8 mouse cellular contexts compared by ENCODE assay signal in the genomic region with DNA sequence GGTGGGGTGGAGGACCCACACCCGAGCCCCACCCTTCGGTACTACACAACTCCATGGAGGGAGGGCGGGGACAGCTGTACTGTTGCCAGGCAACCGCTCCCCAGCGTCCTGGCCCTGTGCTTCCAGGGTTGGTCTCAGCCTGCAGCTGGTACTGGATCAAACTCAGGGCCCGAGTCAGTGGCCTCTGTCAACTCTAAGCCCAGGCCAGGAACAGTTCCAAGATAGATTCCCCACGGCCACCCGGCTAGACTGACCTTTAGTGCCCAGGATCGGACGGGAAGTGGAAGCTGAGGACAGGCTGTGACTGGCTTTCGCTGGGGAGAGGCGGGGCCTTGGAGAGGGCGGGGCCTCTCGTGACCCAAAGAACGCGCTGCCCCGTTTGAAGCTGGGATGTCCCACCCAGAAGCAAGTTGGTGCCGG. TPM values are rescaled to one million over a fixed set of nuclear protein-coding genes. Genes with fewer than 3 reads are reported as not detected.
DNase-seq lines count a peak whose midpoint lies in the region; ATAC-seq and TF ChIP-seq lines count a peak whose summit lies in the region.

Gene Ttc12 (minus strand): TSS at position 334 of the 420 bp plus-strand sequence.

- H3K27ac ChIP-seq in ES-Bruce4 (ENCODE audit: insufficient read depth, low read length), result no peak within 1 kb of the TSS
- H3K27ac ChIP-seq in bone marrow macrophage, adult 2 months (ENCODE audit: insufficient read depth, low read depth, low read length), result no peak within 1 kb of the TSS
- H3K27ac ChIP-seq in heart, embryonic 15.5 days, result no peak within 1 kb of the TSS
- H3K27ac ChIP-seq in liver, postnatal 0 days (ENCODE audit: low read depth), result no peak within 1 kb of the TSS
- peak within 1 kb of the TSS; percentile 37; the same call in 1 of the 2 replicates for H3K27ac ChIP-seq in neural tube, embryonic 11.5 days (ENCODE audit: low read depth, low read length)

- no peak for TF ChIP-seq POLR2A in ES-Bruce4 (IDR thresholded peaks at IDR 0.05; ENCODE audit: insufficient read depth, low read length)
- no peak for TF ChIP-seq POLR2A in bone marrow macrophage, adult 2 months (IDR thresholded peaks at IDR 0.05; ENCODE audit: borderline replicate concordance, low read depth, low read length)

- no peaks in the 10 kb centered on the region for H3K9me3 ChIP-seq in ES-Bruce4 (replicated peaks; ENCODE audit: control insufficient read depth, insufficient read depth, low read length, poor library complexity, severe bottlenecking)
- H3K9me3 ChIP-seq in heart, embryonic 15.5 days (replicated peaks), result no peaks in the 10 kb centered on the region
- no peaks in the 10 kb centered on the region for H3K9me3 ChIP-seq in liver, postnatal 0 days (ENCODE audit: low read length)
- H3K9me3 ChIP-seq in neural tube, embryonic 11.5 days (ENCODE audit: control insufficient read depth, low read length), result no peaks in the 10 kb centered on the region

- H3K36me3 ChIP-seq in ES-Bruce4 (ENCODE audit: control insufficient read depth, insufficient read depth, low read length, poor library complexity, severe bottlenecking), result no peaks in the 10 kb centered on the region
- H3K36me3 ChIP-seq in heart, embryonic 15.5 days, result no peaks in the 10 kb centered on the region
- no peaks in the 10 kb centered on the region for H3K36me3 ChIP-seq in liver, postnatal 0 days (replicated peaks; ENCODE audit: insufficient read depth, low read length)
- no peaks in the 10 kb centered on the region for H3K36me3 ChIP-seq in neural tube, embryonic 11.5 days (ENCODE audit: control insufficient read depth, insufficient read depth, low read length)

- peak; percentile 93 for DNase-seq in kidney, postnatal 14 days
- DNase-seq in liver, postnatal 0 days, result peak; percentile 78
- DNase-seq in neural tube, embryonic 11.5 days (ENCODE audit: low spot score), result peak; percentile 81
- peak; percentile 80 for DNase-seq in testis, postnatal 14 days (ENCODE audit: low spot score)

- H3K4me3 ChIP-seq in ES-Bruce4 (ENCODE audit: low read depth, low read length), result peak within 1 kb of the TSS; percentile 78
- H3K4me3 ChIP-seq in bone marrow macrophage, adult 2 months (ENCODE audit: insufficient read depth, low read length), result peak within 1 kb of the TSS; percentile 77
- peak within 1 kb of the TSS; percentile 64 for H3K4me3 ChIP-seq in heart, embryonic 15.5 days
- peak within 1 kb of the TSS; percentile 59 for H3K4me3 ChIP-seq in liver, postnatal 0 days (ENCODE audit: low read depth, low read length)
- peak within 1 kb of the TSS; percentile 51 for H3K4me3 ChIP-seq in neural tube, embryonic 11.5 days (ENCODE audit: low read depth, low read length)

- peak within 1 kb of the TSS; percentile 35 for H3K9ac ChIP-seq in ES-Bruce4 (ENCODE audit: low read depth, poor library complexity, severe bottlenecking)
- peak within 1 kb of the TSS; percentile 45 for H3K9ac ChIP-seq in heart, embryonic 15.5 days
- peak within 1 kb of the TSS; percentile 46 for H3K9ac ChIP-seq in liver, postnatal 0 days (replicated peaks)
- peak within 1 kb of the TSS; percentile 37 for H3K9ac ChIP-seq in neural tube, embryonic 11.5 days (ENCODE audit: low read length)

- WGBS in heart, embryonic 15.5 days, result under 1% methylated on average over 18 of the region's 18 CpGs
- under 1% methylated on average over 18 of the region's 18 CpGs for WGBS in liver, postnatal 0 days (ENCODE audit: insufficient replicate concordance)
- 0% methylated on average over 18 of the region's 18 CpGs for WGBS in neural tube, embryonic 11.5 days

- peak within 1 kb of the TSS; percentile 76 for H3K4me2 ChIP-seq in heart, embryonic 15.5 days
- H3K4me2 ChIP-seq in liver, postnatal 0 days (ENCODE audit: low read depth, low read length), result peak within 1 kb of the TSS; percentile 88
- peak within 1 kb of the TSS; percentile 78 for H3K4me2 ChIP-seq in neural tube, embryonic 11.5 days (ENCODE audit: low read depth)

- TF ChIP-seq CTCF in ES-Bruce4 (IDR thresholded peaks at IDR 0.05; ENCODE audit: low read depth, low read length), result no peak
- no peak for TF ChIP-seq CTCF in bone marrow macrophage, adult 2 months (IDR thresholded peaks at IDR 0.05; ENCODE audit: low read depth, low read length)
- TF ChIP-seq CTCF in liver, postnatal 0 days (IDR thresholded peaks at IDR 0.05; ENCODE audit: low read depth), result no peak

- TF ChIP-seq EP300 in ES-Bruce4 (IDR thresholded peaks at IDR 0.05; ENCODE audit: insufficient read depth, low read depth, low read length), result 0 out of 2 replicates have a peak, but pooled peaks have one; percentile 3
- no peak for TF ChIP-seq EP300 in liver, postnatal 0 days (IDR thresholded peaks at IDR 0.05; ENCODE audit: low read depth)

- no peaks in the 10 kb centered on the region for H3K27me3 ChIP-seq in ES-Bruce4 (ENCODE audit: control insufficient read depth, insufficient read depth, low read length, poor library complexity, severe bottlenecking)
- 0 out of 2 replicates have a peak, but pooled peaks cover 3% of the 10 kb centered on the region for H3K27me3 ChIP-seq in heart, embryonic 15.5 days
- no peaks in the 10 kb centered on the region for H3K27me3 ChIP-seq in liver, postnatal 0 days (ENCODE audit: insufficient read depth, low read length)
- H3K27me3 ChIP-seq in neural tube, embryonic 11.5 days (ENCODE audit: control insufficient read depth, insufficient read depth, low read length), result no peaks in the 10 kb centered on the region

- H3K4me1 ChIP-seq in ES-Bruce4 (ENCODE audit: control insufficient read depth, insufficient read depth, low read length), result no peaks in the 10 kb centered on the region
- H3K4me1 ChIP-seq in bone marrow macrophage, adult 2 months (ENCODE audit: control insufficient read depth, insufficient read depth, low read length), result peaks cover 3% of the 10 kb centered on the region; the same call in 1 of the 2 replicates
- H3K4me1 ChIP-seq in heart, embryonic 15.5 days (replicated peaks), result 0 out of 2 replicates have a peak, but pooled peaks cover 7% of the 10 kb centered on the region
- H3K4me1 ChIP-seq in liver, postnatal 0 days (ENCODE audit: insufficient read depth), result peaks cover 4% of the 10 kb centered on the region
- no peaks in the 10 kb centered on the region for H3K4me1 ChIP-seq in neural tube, embryonic 11.5 days (ENCODE audit: control insufficient read depth, insufficient read depth, low read length)

- ATAC-seq in erythroid progenitor cell, adult 5-6 weeks (replicated peaks; ENCODE audit: low FRiP score, poor library complexity, severe bottlenecking), result 0 out of 2 replicates have a peak, but pooled peaks have one; percentile 40
- peak; percentile 87 for ATAC-seq in heart, embryonic 15.5 days (replicated peaks; ENCODE audit: insufficient number of reproducible peaks, insufficient read depth, low FRiP score, low read depth)
- peak; percentile 86 for ATAC-seq in liver, postnatal 0 days
- peak; percentile 90 for ATAC-seq in neural tube, embryonic 11.5 days (ENCODE audit: insufficient read depth, low FRiP score, low TSS enrichment)

RNA-seq across cellular contexts. Expression of gene Ttc12, which starts in this region (rescaled TPM):
- polyA plus RNA-seq in ES-Bruce4 (2011; ENCODE audit: insufficient read depth, insufficient read length, low read depth, missing spikeins), result 10.9 and 12.6 TPM in 2 replicates
- 7.8 and 8.3 TPM in 2 replicates for polyA plus RNA-seq in bone marrow macrophage, adult 2 months (2012; ENCODE audit: insufficient read depth, insufficient read length, missing spikeins)
- not detected in 2 replicates for total RNA-seq in erythroid progenitor cell, adult 5-6 weeks (2015; ENCODE audit: low replicate concordance)
- total RNA-seq in erythroid progenitor cell, adult 5-6 weeks (2017; ENCODE audit: low replicate concordance), result not detected in 2 replicates
- 2.1 and 2.7 TPM in 2 replicates for polyA plus RNA-seq in heart, embryonic 15.5 days (2015; fragmentation: Nextera tagmentation; extraction: Ambion mirVana)
- 0.09 and 0.15 TPM in 2 replicates for polyA plus RNA-seq in liver, postnatal 0 days (2015; fragmentation: Nextera tagmentation; extraction: Ambion mirVana)
- polyA plus RNA-seq in neural tube, embryonic 11.5 days (2014; fragmentation: Nextera tagmentation; extraction: Ambion mirVana), result 1.7 and 2.4 TPM in 2 replicates

Comparison
In these comparisons a context has a peak if more than half of its experiments do, and no peak if none do; other contexts are left out.
1. Peak in ATAC-seq in erythroid progenitor cell, adult 5-6 weeks; RNA of the gene not detected or under 1 TPM.
2. Peak in DNase-seq, ATAC-seq, H3K4me3 ChIP-seq, H3K9ac ChIP-seq and H3K4me2 ChIP-seq in liver, postnatal 0 days; RNA of the gene not detected or under 1 TPM.
3. ATAC-seq: peak in every context shown above with its lines; median percentile 90 in neural tube, embryonic 11.5 days; 87 in heart, embryonic 15.5 days; 86 in liver, postnatal 0 days; 40 in erythroid progenitor cell, adult 5-6 weeks.